8 mouse cellular contexts compared by ENCODE assay signal in genomic region chr17:78882401-78883112, GRCm38 (mm10). TPM values are rescaled to one million over a fixed set of nuclear protein-coding genes. Genes with fewer than 3 reads are reported as not detected.
DNase-seq lines count a peak whose midpoint lies in the region; ATAC-seq lines count a peak whose summit lies in the region.

Gene Eif2ak2 (minus strand): TSS chr17:78882573.

- H3K27me3 ChIP-seq in hindbrain, embryonic 14.5 days (ENCODE audit: control insufficient read depth, insufficient read depth, low read length) = no peaks in the 10 kb centered on the region

- peak; percentile 87 for ATAC-seq in hindbrain, embryonic 14.5 days (ENCODE audit: low FRiP score)

- H3K4me2 ChIP-seq in hindbrain, embryonic 14.5 days (replicated peaks) = peak within 1 kb of the TSS; percentile 59

- WGBS in hindbrain, embryonic 14.5 days = 2% methylated on average over 28 of the region's 28 CpGs

- H3K36me3 ChIP-seq in hindbrain, embryonic 14.5 days (replicated peaks; ENCODE audit: control insufficient read depth, insufficient read depth) = no peaks in the 10 kb centered on the region

- DNase-seq in T-cell, adult 2 months (ENCODE audit: low spot score) = peak; percentile 57
- peak; percentile 62 to 66 for DNase-seq in cerebellum, postnatal 36 days
- DNase-seq in frontal cortex, postnatal 25 days (ENCODE audit: low spot score in 2 of 2) = peak; percentile 34 to 37
- DNase-seq in hindbrain, embryonic 14.5 days (ENCODE audit: low spot score) = peak; percentile 55
- DNase-seq in layer of hippocampus, postnatal 25 days (ENCODE audit: extremely low spot score in 1 of 2, low spot score in 1 of 2) = peak; percentile 17 to 37
- peak; percentile 89 for DNase-seq in lung, postnatal 25 days (ENCODE audit: low spot score)
- DNase-seq in retina, postnatal 1 day = peak; percentile 68
- DNase-seq in urinary bladder, adult 18-20 months (ENCODE audit: low spot score in 2 of 2) = peak; percentile 82 to 83

- 0 out of 2 replicates have a peak within 1 kb of the TSS, but pooled peaks have one; percentile 32 for H3K27ac ChIP-seq in hindbrain, embryonic 14.5 days

- H3K4me3 ChIP-seq in hindbrain, embryonic 14.5 days (replicated peaks; ENCODE audit: low read length) = peak within 1 kb of the TSS; percentile 39

- no peaks in the 10 kb centered on the region for H3K4me1 ChIP-seq in hindbrain, embryonic 14.5 days (replicated peaks; ENCODE audit: control insufficient read depth, insufficient read depth, low read length)

- peak within 1 kb of the TSS; percentile 55 for H3K9ac ChIP-seq in hindbrain, embryonic 14.5 days

- H3K9me3 ChIP-seq in hindbrain, embryonic 14.5 days (ENCODE audit: control insufficient read depth, low read length) = no peaks in the 10 kb centered on the region

RNA-seq across cellular contexts. Expression of gene Eif2ak2, which starts in this region (rescaled TPM):
- 2.1 and 4.3 TPM in 2 replicates for polyA plus RNA-seq in hindbrain, embryonic 14.5 days (2014; fragmentation: Nextera tagmentation; extraction: Ambion mirVana)
- 1 to 10 TPM; 4.1 to 5.9 TPM for total RNA-seq in layer of hippocampus, postnatal 25 days (2021)

Comparison
In these comparisons a context has a peak if more than half of its experiments do, and no peak if none do; other contexts are left out.
1. Peak in every context shown above with its lines: DNase-seq, ATAC-seq, H3K4me3 ChIP-seq and H3K27ac ChIP-seq.
2. DNase-seq: peak in every context shown above with its lines; median percentile 89 in lung, postnatal 25 days; 82 in urinary bladder, adult 18-20 months; 68 in retina, postnatal 1 day; 64 in cerebellum, postnatal 36 days; 57 in T-cell, adult 2 months; 55 in hindbrain, embryonic 14.5 days; 36 in frontal cortex, postnatal 25 days; 27 in layer of hippocampus, postnatal 25 days.